Mouse (Mus musculus): ENCODE data around the gene Kif26a. TPM values are rescaled to one million over a fixed set of nuclear protein-coding genes. Genes with fewer than 3 reads are reported as not detected.

The Kif26a gene
- polyA plus RNA-seq, 1 experiment from 2014 or later = 3.1 TPM

GRCm38 (mm10) chr12:112170671-112171574, 24.9 kb downstream of the Kif26a start:
- H3K4me1 ChIP-seq (replicated peaks; ENCODE audit: control insufficient read depth, insufficient read depth, low read length) = 0 out of 2 replicates have a peak, but pooled peaks cover 6% of the 10 kb centered on the region
- no peak overlapping the region for H3K27ac ChIP-seq (ENCODE audit: low read length)
- H3K36me3 ChIP-seq (ENCODE audit: control insufficient read depth, insufficient read depth, low read length) = no peaks in the 10 kb centered on the region
- no peak for ATAC-seq (ENCODE audit: low read depth)
- no peak overlapping the region for H3K4me3 ChIP-seq (ENCODE audit: low read length)
- WGBS = 50% methylated on average over 20 of the region's 20 CpGs
- no peak overlapping the region for H3K9ac ChIP-seq (ENCODE audit: low read length)
- no peaks in the 10 kb centered on the region for H3K9me3 ChIP-seq (ENCODE audit: control insufficient read depth, low read length)
- H3K27me3 ChIP-seq (ENCODE audit: control insufficient read depth, insufficient read depth, low read depth, low read length) = no peaks in the 10 kb centered on the region
- no peak overlapping the region for H3K4me2 ChIP-seq (ENCODE audit: low read depth, low read length)

DNA sequence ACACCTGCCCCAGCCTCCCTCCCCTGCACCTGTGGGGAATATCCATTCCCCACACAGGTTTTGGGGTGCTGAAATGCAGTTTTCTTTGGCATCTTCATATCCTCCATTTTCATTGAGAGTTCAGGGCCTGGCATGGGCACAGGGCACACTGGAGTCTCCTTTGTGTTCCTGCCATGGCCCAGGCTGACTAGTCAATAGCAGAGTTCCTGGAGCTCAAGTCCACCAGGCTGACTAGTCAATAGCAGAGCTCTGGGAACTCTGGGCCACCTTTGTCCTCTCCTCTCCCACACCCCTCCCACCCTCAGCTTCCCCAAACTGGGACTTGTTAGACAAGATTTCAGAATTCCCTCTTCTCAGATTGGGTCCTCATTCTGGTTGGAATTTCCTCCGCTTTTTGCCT, 25.6 kb downstream of the Kif26a start:
- WGBS = 79% methylated on average over 1 of the region's 1 CpGs
- Histone ChIP-seq H3K9me3 (ENCODE audit: control insufficient read depth, low read length) (no peaks in the 10 kb centered on the region), H3K9ac (ENCODE audit: low read length) (no peak overlapping the region), H3K36me3 (ENCODE audit: control insufficient read depth, insufficient read depth, low read length) (no peaks in the 10 kb centered on the region), H3K4me1 (replicated peaks; ENCODE audit: control insufficient read depth, insufficient read depth, low read length) (0 out of 2 replicates have a peak, but pooled peaks cover 6% of the 10 kb centered on the region), H3K27ac (ENCODE audit: low read length) (no peak overlapping the region), H3K4me3 (ENCODE audit: low read length) (no peak overlapping the region), H3K27me3 (ENCODE audit: control insufficient read depth, insufficient read depth, low read depth, low read length) (no peaks in the 10 kb centered on the region), H3K4me2 (ENCODE audit: low read depth, low read length) (no peak overlapping the region)
- no peak for ATAC-seq (ENCODE audit: low read depth)

DNA sequence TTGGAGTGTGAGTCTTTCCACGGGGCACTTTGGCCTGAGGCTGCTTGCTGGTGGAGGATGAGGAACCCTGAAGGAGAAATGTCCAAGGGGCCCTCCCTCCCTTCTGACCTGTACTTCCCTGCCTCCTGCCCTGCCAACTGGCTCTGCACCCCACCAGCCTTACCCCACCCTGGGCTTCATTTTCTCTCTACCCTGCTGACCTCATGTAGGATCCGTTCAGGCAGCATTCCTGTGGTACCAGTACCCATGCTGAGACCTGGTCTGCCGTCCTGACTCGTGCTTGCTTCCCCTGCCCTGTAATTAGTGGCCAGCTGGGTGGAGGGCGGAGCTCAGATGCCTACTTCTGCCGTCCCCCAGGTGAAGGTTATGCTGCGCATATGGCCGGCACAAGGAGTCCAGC, 26.2 kb downstream of the Kif26a start:
- no peak for ATAC-seq (ENCODE audit: low read depth)
- 60% methylated on average over 8 of the region's 8 CpGs for WGBS
- no peak overlapping the region for H3K4me3 ChIP-seq (ENCODE audit: low read length)

GRCm38 (mm10) chr12:112177679-112178078, 31.7 kb downstream of the Kif26a start:
- Histone ChIP-seq H3K9ac (ENCODE audit: low read length) (no peak overlapping the region), H3K4me3 (ENCODE audit: low read length) (no peak overlapping the region), H3K27me3 (ENCODE audit: control insufficient read depth, insufficient read depth, low read depth, low read length) (no peaks in the 10 kb centered on the region), H3K4me2 (ENCODE audit: low read depth, low read length) (no peak overlapping the region), H3K9me3 (ENCODE audit: control insufficient read depth, low read length) (no peaks in the 10 kb centered on the region), H3K36me3 (ENCODE audit: control insufficient read depth, insufficient read depth, low read length) (no peaks in the 10 kb centered on the region), H3K27ac (ENCODE audit: low read length) (no peak overlapping the region), H3K4me1 (replicated peaks; ENCODE audit: control insufficient read depth, insufficient read depth, low read length) (peaks cover under 1% of the 10 kb centered on the region; the same call in 1 of the 2 replicates)
- ATAC-seq (ENCODE audit: low read depth) = no peak
- 93% methylated on average over 19 of the region's 19 CpGs for WGBS

More for the DNA sequence above, 26.2 kb downstream of the Kif26a start:
- H3K9ac ChIP-seq (ENCODE audit: low read length) = no peak overlapping the region
- H3K27ac ChIP-seq (ENCODE audit: low read length) = no peak overlapping the region
- no peaks in the 10 kb centered on the region for H3K36me3 ChIP-seq (ENCODE audit: control insufficient read depth, insufficient read depth, low read length)
- H3K9me3 ChIP-seq (ENCODE audit: control insufficient read depth, low read length) = no peaks in the 10 kb centered on the region
- H3K4me2 ChIP-seq (ENCODE audit: low read depth, low read length) = no peak overlapping the region
- 0 out of 2 replicates have a peak, but pooled peaks cover 6% of the 10 kb centered on the region for H3K4me1 ChIP-seq (replicated peaks; ENCODE audit: control insufficient read depth, insufficient read depth, low read length)
- H3K27me3 ChIP-seq (ENCODE audit: control insufficient read depth, insufficient read depth, low read depth, low read length) = no peaks in the 10 kb centered on the region

- H3K4me1 ChIP-seq (replicated peaks; ENCODE audit: control insufficient read depth, insufficient read depth, low read length) = peaks cover 3% of the 10 kb centered on the region; the same call in 1 of the 2 replicates
- WGBS = 79% methylated on average over 13 of the region's 13 CpGs
- no peaks in the 10 kb centered on the region for H3K36me3 ChIP-seq (ENCODE audit: control insufficient read depth, insufficient read depth, low read length)
- H3K4me2 ChIP-seq (ENCODE audit: low read depth, low read length) = no peak overlapping the region
- no peaks in the 10 kb centered on the region for H3K9me3 ChIP-seq (ENCODE audit: control insufficient read depth, low read length)
- H3K27ac ChIP-seq (ENCODE audit: low read length) = no peak overlapping the region
- H3K27me3 ChIP-seq (ENCODE audit: control insufficient read depth, insufficient read depth, low read depth, low read length) = no peaks in the 10 kb centered on the region
- H3K9ac ChIP-seq (ENCODE audit: low read length) = no peak overlapping the region
- no peak overlapping the region for H3K4me3 ChIP-seq (ENCODE audit: low read length)
- ATAC-seq (ENCODE audit: low read depth) = no peak
These were observed 33.7 kb downstream of the Kif26a start for GRCm38 (mm10) chr12:112179687-112180086.

- no peak overlapping the region for H3K4me2 ChIP-seq (ENCODE audit: low read depth, low read length)
- H3K9me3 ChIP-seq (ENCODE audit: control insufficient read depth, low read length) = no peaks in the 10 kb centered on the region
- H3K27ac ChIP-seq (ENCODE audit: low read length) = no peak overlapping the region
- H3K27me3 ChIP-seq (ENCODE audit: control insufficient read depth, insufficient read depth, low read depth, low read length) = no peaks in the 10 kb centered on the region
- no peak overlapping the region for H3K9ac ChIP-seq (ENCODE audit: low read length)
- ATAC-seq (ENCODE audit: low read depth) = no peak
- H3K36me3 ChIP-seq (ENCODE audit: control insufficient read depth, insufficient read depth, low read length) = no peaks in the 10 kb centered on the region
- 45% methylated on average over 7 of the region's 7 CpGs for WGBS
- peaks cover 3% of the 10 kb centered on the region; the same call in 1 of the 2 replicates for H3K4me1 ChIP-seq (replicated peaks; ENCODE audit: control insufficient read depth, insufficient read depth, low read length)
- H3K4me3 ChIP-seq (ENCODE audit: low read length) = no peak overlapping the region
These were observed 36.1 kb downstream of the Kif26a start for GRCm38 (mm10) chr12:112181921-112182608.

- Histone ChIP-seq H3K27ac (ENCODE audit: low read length) (no peak overlapping the region), H3K9ac (ENCODE audit: low read length) (no peak overlapping the region)
These were observed 36.6 kb downstream of the Kif26a start for GRCm38 (mm10) chr12:112182609-112182955.

DNA sequence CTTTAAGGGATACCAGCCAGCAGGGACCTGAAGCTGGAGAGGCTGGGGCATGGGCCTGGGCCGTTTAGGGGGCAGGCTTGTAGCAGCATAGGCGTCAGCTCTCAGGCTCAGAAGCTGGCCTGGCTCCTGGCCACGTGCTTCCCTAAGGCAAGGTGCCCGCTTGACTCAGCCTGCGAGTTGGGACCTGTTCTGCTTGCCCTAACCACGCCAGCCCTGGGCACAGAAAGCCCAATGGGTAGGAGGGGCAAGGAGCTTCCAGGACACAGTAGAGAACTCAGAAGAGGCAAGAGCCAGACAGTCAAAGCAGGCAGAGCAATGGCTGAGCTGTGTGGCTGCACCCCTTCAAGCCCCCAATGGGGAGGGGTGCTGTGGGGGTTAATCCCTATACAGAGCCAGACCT, 37.7 kb downstream of the Kif26a start:
- H3K9ac ChIP-seq (ENCODE audit: low read length) = no peak overlapping the region
- no peaks in the 10 kb centered on the region for H3K36me3 ChIP-seq (ENCODE audit: control insufficient read depth, insufficient read depth, low read length)
- peaks cover 3% of the 10 kb centered on the region; the same call in 1 of the 2 replicates for H3K4me1 ChIP-seq (replicated peaks; ENCODE audit: control insufficient read depth, insufficient read depth, low read length)
- WGBS = 61% methylated on average over 6 of the region's 6 CpGs
- H3K27ac ChIP-seq (ENCODE audit: low read length) = peak overlapping the region; percentile 82
- H3K27me3 ChIP-seq (ENCODE audit: control insufficient read depth, insufficient read depth, low read depth, low read length) = no peaks in the 10 kb centered on the region
- H3K9me3 ChIP-seq (ENCODE audit: control insufficient read depth, low read length) = no peaks in the 10 kb centered on the region
- H3K4me3 ChIP-seq (ENCODE audit: low read length) = no peak overlapping the region
- H3K4me2 ChIP-seq (ENCODE audit: low read depth, low read length) = no peak overlapping the region
- ATAC-seq (ENCODE audit: low read depth) = no peak

More at GRCm38 (mm10) chr12:112182609-112182955, 36.6 kb downstream of the Kif26a start:
- H3K4me3 ChIP-seq (ENCODE audit: low read length) = no peak overlapping the region
- H3K9me3 ChIP-seq (ENCODE audit: control insufficient read depth, low read length) = no peaks in the 10 kb centered on the region
- peaks cover 3% of the 10 kb centered on the region; the same call in 1 of the 2 replicates for H3K4me1 ChIP-seq (replicated peaks; ENCODE audit: control insufficient read depth, insufficient read depth, low read length)
- no peaks in the 10 kb centered on the region for H3K36me3 ChIP-seq (ENCODE audit: control insufficient read depth, insufficient read depth, low read length)
- no peak for ATAC-seq (ENCODE audit: low read depth)
- 27% methylated on average over 7 of the region's 7 CpGs for WGBS
- no peaks in the 10 kb centered on the region for H3K27me3 ChIP-seq (ENCODE audit: control insufficient read depth, insufficient read depth, low read depth, low read length)
- H3K4me2 ChIP-seq (ENCODE audit: low read depth, low read length) = no peak overlapping the region

- Histone ChIP-seq H3K27ac (ENCODE audit: low read length) (peak overlapping the region; percentile 82), H3K4me3 (ENCODE audit: low read length) (no peak overlapping the region), H3K27me3 (ENCODE audit: control insufficient read depth, insufficient read depth, low read depth, low read length) (no peaks in the 10 kb centered on the region), H3K36me3 (ENCODE audit: control insufficient read depth, insufficient read depth, low read length) (no peaks in the 10 kb centered on the region), H3K4me1 (replicated peaks; ENCODE audit: control insufficient read depth, insufficient read depth, low read length) (peaks cover 3% of the 10 kb centered on the region; the same call in 1 of the 2 replicates), H3K9me3 (ENCODE audit: control insufficient read depth, low read length) (no peaks in the 10 kb centered on the region), H3K4me2 (ENCODE audit: low read depth, low read length) (no peak overlapping the region), H3K9ac (ENCODE audit: low read length) (peak overlapping the region; percentile 43; the same call in 1 of the 2 replicates)
- WGBS = 26% methylated on average over 3 of the region's 3 CpGs
- peak; percentile 88 for ATAC-seq (ENCODE audit: low read depth)
These were observed 38.4 kb downstream of the Kif26a start for GRCm38 (mm10) chr12:112184390-112184789.
